In the genomic region with DNA sequence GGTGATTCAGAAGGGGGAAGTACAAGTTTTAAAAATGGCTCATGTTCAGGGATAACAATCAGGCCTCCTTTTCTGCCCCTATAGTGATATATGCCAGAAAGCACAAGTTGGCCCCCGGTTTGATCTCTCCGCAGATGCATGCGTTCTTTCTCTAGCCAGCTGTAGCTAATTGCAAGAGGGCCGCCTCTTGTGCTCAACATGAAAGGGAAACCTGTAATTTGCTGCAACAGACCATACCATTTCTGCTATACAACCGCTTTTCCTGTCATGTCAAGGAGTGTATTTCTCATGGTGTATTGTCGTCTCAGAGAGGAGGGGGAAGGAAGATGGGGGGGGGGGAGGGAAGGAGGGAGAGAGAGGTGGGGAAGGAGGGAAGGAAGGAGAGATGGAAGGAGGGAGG, we compare ENCODE assay signal across 28 mouse cellular contexts.
DNase-seq lines count a peak whose midpoint lies in the region; ATAC-seq and TF ChIP-seq lines count a peak whose summit lies in the region.
"Had no signal": no experiment of that assay in that cellular context is flagged by ENCODE, and none has a peak within 500 bp of the region (broad histone marks: within the 10 kb centered on the region; RNA-seq: fewer than 3 reads in every experiment).

No protein-coding gene starts in this region.

- H3K4me3 ChIP-seq in forebrain, embryonic 15.5 days, result no peak overlapping the region
- H3K4me3 ChIP-seq in forebrain, embryonic 10.5 days, result no peak overlapping the region
- H3K4me3 ChIP-seq in embryonic facial prominence, embryonic 11.5 days (ENCODE audit: low read depth, low read length), result no peak overlapping the region
- no peak overlapping the region for H3K4me3 ChIP-seq in heart, adult 2 months
- H3K4me3 ChIP-seq: heart, embryonic 10.5 days; heart, embryonic 15.5 days; limb, embryonic 13.5 days; midbrain, embryonic 12.5 days had no signal

- H3K79me2 ChIP-seq in heart, adult 2 months (replicated peaks; ENCODE audit: control insufficient read depth, insufficient read depth, low read length), result no peaks in the 10 kb centered on the region

- DNase-seq in forebrain, embryonic 10.5 days (ENCODE audit: extremely low spot score, low spot score), result no peak
- DNase-seq in brain, embryonic 14.5 days (ENCODE audit: low read depth), result peak; percentile 81
- DNase-seq in embryonic facial prominence, embryonic 11.5 days (ENCODE audit: low spot score), result peak; percentile 48
- DNase-seq in telencephalon, adult 2 months (ENCODE audit: low read depth, low spot score), result peak; percentile 17
- no peak for DNase-seq in heart, adult 2 months
- DNase-seq in gastrocnemius, postnatal 25 days, result no peak
- DNase-seq: adrenal gland, adult 8-10 months; B cell, adult 2 months; cerebellum, adult 8-10 months; cerebellum, postnatal 25 days; gastrocnemius, postnatal 10 days; kidney, adult 2 months; kidney, postnatal 4 days; liver, postnatal 0 days; lung, postnatal 36 days; right cerebral cortex, adult 18-20 months; spleen, adult 18-20 months; thymus, adult 18-20 months; thymus, postnatal 25 days had no signal

- 21% methylated on average over 6 of the region's 6 CpGs for WGBS in forebrain, embryonic 15.5 days
- WGBS in forebrain, embryonic 10.5 days, result 60% methylated on average over 6 of the region's 6 CpGs
- WGBS in embryonic facial prominence, embryonic 11.5 days, result 44% methylated on average over 6 of the region's 6 CpGs
- WGBS in heart, adult 2 months, result 86% methylated on average over 6 of the region's 6 CpGs

- no peaks in the 10 kb centered on the region for H3K36me3 ChIP-seq in forebrain, embryonic 15.5 days
- H3K36me3 ChIP-seq in forebrain, embryonic 10.5 days (replicated peaks), result no peaks in the 10 kb centered on the region
- H3K36me3 ChIP-seq in embryonic facial prominence, embryonic 11.5 days (replicated peaks; ENCODE audit: control insufficient read depth, insufficient read depth, low read depth, low read length), result no peaks in the 10 kb centered on the region
- H3K36me3 ChIP-seq in heart, adult 2 months (ENCODE audit: control insufficient read depth, insufficient read depth, low read length), result no peaks in the 10 kb centered on the region
- H3K36me3 ChIP-seq: heart, embryonic 10.5 days; heart, embryonic 15.5 days; limb, embryonic 13.5 days; midbrain, embryonic 12.5 days had no signal

- no peak for TF ChIP-seq POLR2A in brain, embryonic 14.5 days (IDR thresholded peaks at IDR 0.05; ENCODE audit: borderline replicate concordance, extremely low read depth, insufficient read depth, insufficient read length, poor library complexity, severe bottlenecking)
- no peak for TF ChIP-seq POLR2A in heart, adult 2 months (IDR thresholded peaks at IDR 0.05; ENCODE audit: insufficient read depth, low read depth, low read length)

- H3K4me2 ChIP-seq in forebrain, embryonic 15.5 days (replicated peaks), result no peak overlapping the region
- no peak overlapping the region for H3K4me2 ChIP-seq in embryonic facial prominence, embryonic 11.5 days (ENCODE audit: low read depth, low read length)
- H3K4me2 ChIP-seq: heart, embryonic 15.5 days; limb, embryonic 13.5 days; liver, embryonic 11.5 days; midbrain, embryonic 12.5 days had no signal

- intact Hi-C loops in heart, adult 2 months (cut with DNase I), result no loop called here

- H3K27me3 ChIP-seq in forebrain, embryonic 15.5 days, result no peaks in the 10 kb centered on the region
- H3K27me3 ChIP-seq in forebrain, embryonic 10.5 days (ENCODE audit: poor library complexity, severe bottlenecking), result no peaks in the 10 kb centered on the region
- H3K27me3 ChIP-seq in embryonic facial prominence, embryonic 11.5 days (ENCODE audit: control insufficient read depth, insufficient read depth, low read length), result no peaks in the 10 kb centered on the region
- no peaks in the 10 kb centered on the region for H3K27me3 ChIP-seq in heart, adult 2 months (ENCODE audit: control insufficient read depth, insufficient read depth, low read length)
- H3K27me3 ChIP-seq: CH12.LX; heart, embryonic 15.5 days; limb, embryonic 13.5 days; midbrain, embryonic 12.5 days had no signal

- ATAC-seq in forebrain, embryonic 15.5 days (replicated peaks), result peak; percentile 85
- ATAC-seq in embryonic facial prominence, embryonic 11.5 days (replicated peaks; ENCODE audit: insufficient number of reproducible peaks, low FRiP score, low TSS enrichment, low read depth), result no peak
- ATAC-seq: hindbrain, embryonic 16.5 days; liver, postnatal 0 days had no signal

- H3K9me3 ChIP-seq in forebrain, embryonic 15.5 days, result no peaks in the 10 kb centered on the region
- no peaks in the 10 kb centered on the region for H3K9me3 ChIP-seq in forebrain, embryonic 10.5 days
- no peaks in the 10 kb centered on the region for H3K9me3 ChIP-seq in embryonic facial prominence, embryonic 11.5 days (replicated peaks; ENCODE audit: control insufficient read depth, low read length)
- H3K9me3 ChIP-seq: heart, embryonic 10.5 days; heart, embryonic 15.5 days; limb, embryonic 13.5 days; midbrain, embryonic 12.5 days had no signal

- TF ChIP-seq CTCF in brain, embryonic 14.5 days (IDR thresholded peaks at IDR 0.05; ENCODE audit: borderline replicate concordance, extremely low read depth, insufficient read depth, insufficient read length), result no peak
- TF ChIP-seq CTCF in heart, adult 2 months (IDR thresholded peaks at IDR 0.05), result no peak

- no peak for TF ChIP-seq EP300 in heart, adult 2 months (IDR thresholded peaks at IDR 0.05; ENCODE audit: insufficient read depth, low read depth, low read length)

- H3K27ac ChIP-seq in forebrain, embryonic 15.5 days (replicated peaks), result no peak overlapping the region
- H3K27ac ChIP-seq in forebrain, embryonic 10.5 days, result no peak overlapping the region
- H3K27ac ChIP-seq in embryonic facial prominence, embryonic 11.5 days (replicated peaks; ENCODE audit: low read depth, low read length), result no peak overlapping the region
- H3K27ac ChIP-seq in heart, adult 2 months, result no peak overlapping the region
- H3K27ac ChIP-seq: heart, embryonic 10.5 days; heart, embryonic 15.5 days; kidney, postnatal 0 days; limb, embryonic 13.5 days; midbrain, embryonic 12.5 days had no signal

- H3K4me1 ChIP-seq in forebrain, embryonic 15.5 days, result no peaks in the 10 kb centered on the region
- peaks cover 2% of the 10 kb centered on the region; the same call in 1 of the 2 replicates for H3K4me1 ChIP-seq in forebrain, embryonic 10.5 days
- no peaks in the 10 kb centered on the region for H3K4me1 ChIP-seq in embryonic facial prominence, embryonic 11.5 days (ENCODE audit: control insufficient read depth, insufficient read depth, low read length)
- H3K4me1 ChIP-seq in heart, adult 2 months (ENCODE audit: control insufficient read depth, insufficient read depth, low read length), result no peaks in the 10 kb centered on the region
- H3K4me1 ChIP-seq: heart, embryonic 10.5 days; heart, embryonic 15.5 days; limb, embryonic 13.5 days; midbrain, embryonic 12.5 days had no signal

- no peak overlapping the region for H3K9ac ChIP-seq in forebrain, embryonic 15.5 days (replicated peaks)
- H3K9ac ChIP-seq in embryonic facial prominence, embryonic 11.5 days (replicated peaks; ENCODE audit: low read length), result no peak overlapping the region
- H3K9ac ChIP-seq in heart, adult 2 months (ENCODE audit: low read depth, low read length), result no peak overlapping the region
- H3K9ac ChIP-seq: heart, embryonic 15.5 days; limb, embryonic 13.5 days; liver, postnatal 0 days; midbrain, embryonic 12.5 days had no signal

Comparison
In these comparisons a context has a peak if more than half of its experiments do, and no peak if none do; other contexts are left out.
1. DNase-seq: peak in brain, embryonic 14.5 days (single experiment), embryonic facial prominence, embryonic 11.5 days (single experiment) and telencephalon, adult 2 months (single experiment); none in forebrain, embryonic 10.5 days (single experiment), heart, adult 2 months (0 of 2) and gastrocnemius, postnatal 25 days (single experiment).